Mouse (Mus musculus) midbrain, embryonic 11.5 days (tissue): ENCODE measurements around the gene Gm28557. TPM values are rescaled to one million over a fixed set of nuclear protein-coding genes. Genes with fewer than 3 reads are reported as not detected.
"Not testable (repeated sequence)": the region's sequence is repeated elsewhere in the genome, so short reads cannot be mapped to it uniquely, and the experiment has no call there.

Experiments used
- ATAC-seq: fragments of 200-750 bp; cut with Nextera tagmentation; 2 replicates; pipeline ENCODE4 v1.8.0; 2017; ENCODE audit warnings: moderate TSS enrichment, moderate library complexity; ENCODE audit not compliant: low FRiP score
- DNase-seq: peaks from one replicate; pipeline ENCODE4 v3.0.0; 2015; ENCODE audit warnings: low spot score; ENCODE audit errors: missing footprints
- H3K27ac ChIP-seq: fragments of 300-500 bp; sonication (generic); 2 replicates; pipeline ENCODE4 v1.5.1; 2014; ENCODE audit warnings: low read depth, low read length
- H3K27me3 ChIP-seq: fragments of 300-500 bp; sonication (generic); 2 replicates; pipeline ENCODE4 v1.6.1; 2014; ENCODE audit warnings: mild to moderate bottlenecking, low read length, moderate library complexity, mixed read lengths; ENCODE audit not compliant: control insufficient read depth, insufficient read depth
- H3K36me3 ChIP-seq: fragments of 300-500 bp; sonication (generic); 2 replicates; pipeline ENCODE4 v1.6.1; 2014; ENCODE audit warnings: mild to moderate bottlenecking, low read length, moderate library complexity, mixed read lengths; ENCODE audit not compliant: control insufficient read depth, insufficient read depth
- H3K4me1 ChIP-seq: fragments of 300-500 bp; sonication (generic); 2 replicates; pipeline ENCODE4 v1.6.1; 2014; ENCODE audit warnings: low read length; ENCODE audit not compliant: control insufficient read depth, insufficient read depth
- H3K4me2 ChIP-seq: fragments of 300-500 bp; sonication (generic); 2 replicates; pipeline ENCODE4 v1.6.1; 2014; ENCODE audit warnings: mild to moderate bottlenecking, moderate library complexity
- H3K4me3 ChIP-seq: fragments of 300-500 bp; sonication (generic); 2 replicates; pipeline ENCODE4 v1.5.1; 2014; ENCODE audit warnings: low read depth, low read length
- H3K9ac ChIP-seq: fragments of 300-500 bp; sonication (generic); 2 replicates; pipeline ENCODE4 v1.6.1; 2014; ENCODE audit warnings: low read length
- H3K9me3 ChIP-seq: fragments of 300-500 bp; sonication (generic); 2 replicates; pipeline ENCODE4 v1.6.1; 2016; ENCODE audit warnings: low read length; ENCODE audit not compliant: control insufficient read depth
- WGBS: fragments of 180-500 bp; shearing (Covaris S2); extraction: QIAGEN DNeasy Blood & Tissue Kit; methylation state at CpG from one replicate; pipeline ENCODE4 v1.1.7; 2014; 5-methylcytosine and 5-hydroxymethylcytosine counted together
- polyA plus RNA-seq: library from polyadenylated mRNA; unstranded; fragments of >200 nt; fragmentation: Nextera tagmentation; extraction: Ambion mirVana; gene quantifications from 2 replicates; pipeline ENCODE4 v1.2.1, GENCODE M21; 2014

Gm28557 gene
- 1.7 and 3.0 TPM in 2 replicates for polyA plus RNA-seq

DNA sequence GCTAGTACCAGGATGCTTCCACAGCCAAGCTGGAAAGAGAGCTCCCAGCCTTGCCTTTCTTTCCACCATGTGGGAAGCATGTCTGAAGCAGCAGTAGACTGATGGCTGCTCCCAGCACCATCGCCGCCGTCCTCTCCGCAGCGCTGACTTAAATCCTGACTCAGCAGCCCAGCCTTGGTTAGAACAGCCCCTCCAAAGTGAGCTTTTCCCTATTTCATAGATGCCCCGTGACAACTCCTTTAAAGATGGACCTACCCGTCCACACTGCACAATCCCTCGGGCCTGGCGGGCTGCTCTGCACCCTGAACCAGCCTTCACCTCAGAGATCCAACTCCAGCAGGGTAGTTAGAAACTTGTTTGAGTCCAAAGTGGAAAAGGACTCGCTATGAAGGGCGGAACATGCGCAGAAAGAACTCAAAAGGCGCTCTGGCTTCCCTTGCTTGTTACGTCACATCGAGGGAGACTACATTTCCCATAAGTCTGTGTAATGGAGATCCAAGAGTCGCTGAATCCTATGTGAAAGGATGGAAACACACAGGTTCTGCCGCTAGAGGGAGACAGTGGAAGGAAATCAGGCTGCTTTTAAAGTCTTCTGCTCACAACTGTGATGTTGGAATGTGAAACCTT, at the start of gene Gm28557:
Gm28557 (minus strand) TSS at position 411 of the 627 bp plus-strand sequence.
- DNase-seq (peak; percentile 98), ATAC-seq (peak; percentile 99)
- Histone ChIP-seq H3K4me1 (peaks cover 5% of the 10 kb centered on the region; the same call in 1 of the 2 replicates), H3K36me3 (no peaks in the 10 kb centered on the region), H3K27ac (peak within 1 kb of the TSS; percentile 35; the same call in 1 of the 2 replicates), H3K9ac (peak within 1 kb of the TSS; percentile 78), H3K4me3 (peak within 1 kb of the TSS; percentile 58), H3K9me3 (no peaks in the 10 kb centered on the region), H3K27me3 (no peaks in the 10 kb centered on the region), H3K4me2 (peak within 1 kb of the TSS; percentile 82)
- WGBS = under 1% methylated on average over 17 of the region's 17 CpGs

- Histone ChIP-seq H3K27me3 (no peaks in the 10 kb centered on the region), H3K9me3 (no peaks in the 10 kb centered on the region), H3K4me3 (peak overlapping the region; percentile 65), H3K9ac (peak overlapping the region; percentile 75), H3K36me3 (no peaks in the 10 kb centered on the region), H3K4me2 (peak overlapping the region; percentile 60), H3K4me1 (peaks cover 2% of the 10 kb centered on the region; the same call in 1 of the 2 replicates), H3K27ac (no peak overlapping the region; the same call in 1 of the 2 replicates)
- ATAC-seq (peak; percentile 98), DNase-seq (peak; percentile 99)
- 1% methylated on average over 18 of the region's 18 CpGs for WGBS
Observed at GRCm38 (mm10) chr13:67128038-67128721, 19.8 kb upstream of the Gm28557 start.

DNA sequence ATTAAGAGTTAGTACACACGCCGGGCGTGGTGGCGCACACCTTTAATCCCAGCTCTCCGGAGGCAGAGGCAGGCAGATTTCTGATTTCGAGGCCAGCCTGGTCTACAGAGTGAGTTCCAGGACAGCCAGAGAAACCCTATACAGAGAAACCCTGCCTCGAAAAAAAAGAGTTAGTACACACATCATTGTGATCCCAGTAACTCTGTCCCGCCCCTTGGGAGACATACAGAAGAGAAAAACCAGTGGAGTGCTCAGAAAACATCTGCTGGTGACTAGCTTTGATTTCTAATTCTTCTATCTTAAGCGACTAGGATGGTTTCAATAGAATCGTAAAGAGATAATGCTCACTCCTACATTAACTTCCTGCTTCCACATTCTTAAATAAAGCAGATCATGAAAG, 19.1 kb upstream of the Gm28557 start:
- peak overlapping the region; percentile 60; the same call in 1 of the 2 replicates for H3K4me2 ChIP-seq
- H3K27ac ChIP-seq, DNase-seq, H3K9me3 ChIP-seq, H3K4me1 ChIP-seq, H3K4me3 ChIP-seq, H3K36me3 ChIP-seq, H3K27me3 ChIP-seq, H3K9ac ChIP-seq: not testable (repeated sequence)
- peak; percentile 28; the same call in 1 of the 2 replicates for ATAC-seq
- WGBS = 81% methylated on average over 10 of the region's 10 CpGs

DNA sequence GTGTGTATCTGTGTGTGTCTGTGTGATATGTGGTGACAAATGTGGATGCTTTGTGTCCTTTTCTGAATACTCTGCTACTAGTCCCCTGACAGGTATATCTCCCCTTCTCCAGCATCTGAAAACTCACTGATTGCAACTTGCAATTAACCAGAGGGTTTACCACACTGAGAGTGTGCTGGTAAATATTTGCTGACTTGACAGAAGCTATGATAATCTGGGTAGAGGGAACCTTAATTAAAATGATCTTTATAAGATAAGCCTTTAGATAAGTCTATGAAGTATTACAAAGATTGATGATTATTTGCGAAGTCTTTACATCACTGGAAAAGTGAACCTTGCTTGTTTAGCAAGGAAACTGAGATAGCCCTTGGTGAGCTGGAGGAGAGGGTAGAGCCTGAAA, 16.1 kb upstream of the Gm28557 start:
- Histone ChIP-seq H3K4me2 (no peak overlapping the region), H3K27me3 (no peaks in the 10 kb centered on the region), H3K36me3 (no peaks in the 10 kb centered on the region), H3K4me1 (peaks cover 2% of the 10 kb centered on the region; the same call in 1 of the 2 replicates), H3K4me3 (no peak overlapping the region), H3K27ac (no peak overlapping the region), H3K9me3 (no peaks in the 10 kb centered on the region), H3K9ac (no peak overlapping the region)
- ATAC-seq (no peak), DNase-seq (no peak)
- WGBS = 93% methylated on average over 1 of the region's 1 CpGs

DNA sequence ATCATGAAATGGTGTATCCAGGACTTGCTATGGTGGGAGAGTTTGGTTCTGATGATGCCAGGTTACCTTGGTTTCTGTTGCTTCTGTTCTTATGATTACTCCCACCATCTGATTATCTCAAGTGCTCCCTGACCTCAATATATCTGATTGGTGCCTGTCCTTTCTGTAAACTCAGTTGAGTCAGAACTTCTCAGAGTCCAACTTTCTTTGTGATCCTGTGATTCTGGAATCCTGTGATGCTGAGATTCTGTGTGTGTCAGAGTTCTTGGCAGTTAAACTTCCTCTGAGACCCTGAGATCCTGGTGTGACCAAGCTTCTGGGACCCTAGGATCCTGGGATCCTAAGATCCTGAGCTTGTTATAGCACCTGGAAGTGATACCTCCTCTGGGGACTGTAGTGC, 13.0 kb upstream of the Gm28557 start, which contains the start of gene Zfp759:
Zfp759 (plus strand) TSS at position 301 of the 400 bp plus-strand sequence.
- not testable (repeated sequence) for H3K4me1 ChIP-seq, H3K9ac ChIP-seq, H3K4me2 ChIP-seq, H3K27me3 ChIP-seq, H3K27ac ChIP-seq, DNase-seq, H3K9me3 ChIP-seq, H3K36me3 ChIP-seq, H3K4me3 ChIP-seq, ATAC-seq

- not testable (repeated sequence) for DNase-seq, H3K9me3 ChIP-seq, H3K27ac ChIP-seq, H3K4me1 ChIP-seq, ATAC-seq, H3K27me3 ChIP-seq, H3K4me3 ChIP-seq, H3K36me3 ChIP-seq, H3K4me2 ChIP-seq, H3K9ac ChIP-seq
- 91% methylated on average over 8 of the region's 8 CpGs for WGBS
Observed at GRCm38 (mm10) chr13:67116163-67116562, 7.8 kb upstream of the Gm28557 start, which contains the start of gene Rslcan18. Rslcan18 (minus strand) TSS chr13:67116263.

GRCm38 (mm10) chr13:67113287-67113686, 4.9 kb upstream of the Gm28557 start:
- H3K27me3 ChIP-seq = no peaks in the 10 kb centered on the region
- 95% methylated on average over 2 of the region's 2 CpGs for WGBS
- H3K9me3 ChIP-seq = no peaks in the 10 kb centered on the region
- no peak overlapping the region for H3K4me2 ChIP-seq
- H3K9ac ChIP-seq = no peak overlapping the region
- H3K27ac ChIP-seq = no peak overlapping the region
- no peak for DNase-seq
- no peak for ATAC-seq
- H3K36me3 ChIP-seq = no peaks in the 10 kb centered on the region
- no peak overlapping the region for H3K4me3 ChIP-seq
- H3K4me1 ChIP-seq = no peaks in the 10 kb centered on the region

GRCm38 (mm10) chr13:67112096-67112495, 3.7 kb upstream of the Gm28557 start:
- Histone ChIP-seq H3K4me1 (peaks cover 5% of the 10 kb centered on the region; the same call in 1 of the 2 replicates), H3K36me3 (no peaks in the 10 kb centered on the region), H3K27me3 (no peaks in the 10 kb centered on the region), H3K27ac (no peak overlapping the region), H3K4me3 (no peak overlapping the region), H3K9ac (no peak overlapping the region), H3K4me2 (no peak overlapping the region), H3K9me3 (no peaks in the 10 kb centered on the region)
- 80% methylated on average over 12 of the region's 12 CpGs for WGBS
- no peak for ATAC-seq
- no peak for DNase-seq

DNA sequence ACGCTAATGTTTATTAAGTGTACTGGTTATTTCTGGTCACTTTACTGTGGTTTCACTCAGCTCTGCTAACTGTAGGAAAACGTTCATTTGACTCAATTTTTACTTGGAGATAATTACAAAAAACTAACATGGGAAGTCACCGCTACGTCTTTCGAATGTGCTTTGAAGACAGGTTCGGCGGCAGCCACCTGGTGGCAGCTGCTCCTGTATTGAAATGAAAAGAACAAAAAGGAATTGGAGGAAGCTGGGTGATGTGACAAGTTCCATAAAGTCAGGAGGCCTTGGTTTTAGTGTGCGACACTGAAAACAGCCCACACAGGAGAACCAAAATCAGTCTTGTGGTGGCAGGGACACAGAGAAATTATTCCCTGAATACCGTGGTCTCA, 410 bp upstream of the Gm28557 start:
- peak; percentile 70 for ATAC-seq
- peak overlapping the region; percentile 31 for H3K4me2 ChIP-seq
- no peaks in the 10 kb centered on the region for H3K9me3 ChIP-seq
- peaks cover 5% of the 10 kb centered on the region; the same call in 1 of the 2 replicates for H3K4me1 ChIP-seq
- H3K27me3 ChIP-seq = no peaks in the 10 kb centered on the region
- no peak overlapping the region for H3K27ac ChIP-seq
- DNase-seq = no peak
- no peaks in the 10 kb centered on the region for H3K36me3 ChIP-seq
- WGBS = 9% methylated on average over 9 of the region's 9 CpGs
- H3K4me3 ChIP-seq = peak overlapping the region; percentile 58; the same call in 1 of the 2 replicates
- H3K9ac ChIP-seq = peak overlapping the region; percentile 17; the same call in 1 of the 2 replicates
